Mouse (Mus musculus): ENCODE data around the gene Klk5.
A peak's percentile ranks its signal among the peaks of the same experiment; 100 is the strongest.

GRCm38 (mm10) chr7:43883547-43883946, 41.8 kb downstream of the Klk5 start:
- TF ChIP-seq CTCF (IDR thresholded peaks at IDR 0.05; ENCODE audit: low read depth) (peak; percentile 67), EP300 (IDR thresholded peaks at IDR 0.05; ENCODE audit: low read depth) (no peak)
